Mouse (Mus musculus): Measurements from ENCODE around the gene Mmp24.

GRCm38 (mm10) chr2:155727764-155728395 lies 47.3 kb upstream of the Mmp24 start:
- TF ChIP-seq CTCF (IDR thresholded peaks at IDR 0.05; ENCODE audit: low read depth) (no peak), EP300 (IDR thresholded peaks at IDR 0.05; ENCODE audit: low read depth) (no peak)

Data from heart, postnatal 0 days (tissue).